Mouse (Mus musculus) limb, embryonic 10.5 days (tissue): ENCODE results near the gene Lif. TPM values are rescaled to one million over a fixed set of nuclear protein-coding genes. Genes with fewer than 3 reads are reported as not detected.

Source experiments
- DNase-seq: peaks from one replicate; pipeline ENCODE4 v3.0.0-alpha.2; 2017; ENCODE audit warnings: low spot score
- H3K27ac ChIP-seq: fragments of 300-500 bp; sonication (generic); 2 replicates; pipeline ENCODE4 v1.5.1; 2016; ENCODE audit warnings: mild to moderate bottlenecking
- H3K27me3 ChIP-seq: fragments of 300-500 bp; sonication (generic); 2 replicates; pipeline ENCODE4 v1.6.1; 2016; ENCODE audit warnings: low read depth, mild to moderate bottlenecking; ENCODE audit not compliant: poor library complexity, severe bottlenecking
- H3K36me3 ChIP-seq: fragments of 300-500 bp; sonication (generic); 2 replicates; pipeline ENCODE4 v1.6.1; 2016; ENCODE audit warnings: mild to moderate bottlenecking, moderate library complexity
- H3K4me1 ChIP-seq: fragments of 300-500 bp; sonication (generic); 2 replicates; pipeline ENCODE4 v1.6.1; 2016
- H3K4me3 ChIP-seq: fragments of 300-500 bp; sonication (generic); 2 replicates; pipeline ENCODE4 v1.5.1; 2016; ENCODE audit warnings: mild to moderate bottlenecking, moderate library complexity
- H3K9me3 ChIP-seq: fragments of 300-500 bp; sonication (generic); replicated peaks from 2 replicates; pipeline ENCODE4 v1.6.1; 2016; ENCODE audit warnings: mild to moderate bottlenecking
- WGBS: fragments of 180-500 bp; shearing (Covaris S2); methylation state at CpG from one replicate; pipeline ENCODE4 v1.1.7; 2016; 5-methylcytosine and 5-hydroxymethylcytosine counted together
- polyA plus RNA-seq: library from polyadenylated mRNA; unstranded; fragments of >200 nt; fragmentation: Nextera tagmentation; extraction: Ambion mirVana; gene quantifications from 2 replicates; pipeline ENCODE4 v1.2.1, GENCODE M21; 2016

The Lif gene
- polyA plus RNA-seq, 1 experiment from 2014 or later, result 0.06 TPM

DNA sequence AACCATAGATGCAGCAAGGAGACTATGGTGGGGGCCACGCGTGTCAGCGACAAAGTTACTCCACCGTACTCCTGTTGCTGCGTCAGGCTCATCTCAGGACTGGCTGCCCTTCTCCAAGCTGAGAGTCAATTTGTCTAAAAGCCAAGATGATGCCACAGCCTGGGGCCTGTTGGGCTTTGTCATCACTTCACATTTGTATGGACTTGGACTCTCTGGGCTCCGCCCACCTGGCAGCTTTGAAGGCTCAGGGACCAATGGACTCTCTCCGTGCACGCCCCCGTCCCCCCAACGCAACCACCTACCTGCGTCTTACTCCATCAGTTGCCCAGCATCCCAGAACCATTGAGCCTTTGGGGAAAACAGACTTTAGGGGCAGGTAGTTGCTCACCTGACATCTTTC is 14.2 kb downstream of the Lif start:
- Histone ChIP-seq H3K4me1 (peaks cover 22% of the 10 kb centered on the region), H3K27me3 (peaks cover 55% of the 10 kb centered on the region), H3K9me3 (no peaks in the 10 kb centered on the region), H3K27ac (no peak overlapping the region), H3K4me3 (no peak overlapping the region), H3K36me3 (no peaks in the 10 kb centered on the region)
- 67% methylated on average over 11 of the region's 11 CpGs for WGBS
- no peak for DNase-seq

DNA sequence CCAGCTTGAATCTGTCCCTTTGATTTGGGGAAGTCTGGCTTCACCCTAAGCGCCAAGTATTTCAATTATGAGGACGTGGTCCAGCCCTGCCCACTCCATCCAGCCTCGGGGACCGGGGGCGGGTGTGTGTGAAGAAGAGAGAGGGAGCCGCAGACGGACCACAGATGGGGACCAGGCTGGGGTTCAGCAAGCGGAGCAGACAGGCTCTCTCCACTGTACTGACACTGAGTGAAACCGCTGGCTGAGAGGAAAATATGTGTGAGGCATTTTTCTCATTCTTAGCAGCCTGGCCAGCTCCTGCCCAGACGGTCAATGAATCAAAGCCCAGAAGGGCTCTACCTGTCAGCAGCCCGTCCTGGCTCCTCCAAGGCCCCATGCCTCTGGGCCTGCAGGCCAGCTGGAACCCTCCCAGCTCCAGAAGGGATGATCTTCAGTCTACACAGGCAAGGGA is 19.1 kb downstream of the Lif start:
- Histone ChIP-seq H3K9me3 (no peaks in the 10 kb centered on the region), H3K27me3 (peaks cover 6% of the 10 kb centered on the region), H3K27ac (peak overlapping the region; percentile 42; the same call in 1 of the 2 replicates), H3K4me3 (no peak overlapping the region), H3K36me3 (no peaks in the 10 kb centered on the region), H3K4me1 (peaks cover 16% of the 10 kb centered on the region)
- no peak for DNase-seq
- WGBS, result 69% methylated on average over 11 of the region's 11 CpGs

DNA sequence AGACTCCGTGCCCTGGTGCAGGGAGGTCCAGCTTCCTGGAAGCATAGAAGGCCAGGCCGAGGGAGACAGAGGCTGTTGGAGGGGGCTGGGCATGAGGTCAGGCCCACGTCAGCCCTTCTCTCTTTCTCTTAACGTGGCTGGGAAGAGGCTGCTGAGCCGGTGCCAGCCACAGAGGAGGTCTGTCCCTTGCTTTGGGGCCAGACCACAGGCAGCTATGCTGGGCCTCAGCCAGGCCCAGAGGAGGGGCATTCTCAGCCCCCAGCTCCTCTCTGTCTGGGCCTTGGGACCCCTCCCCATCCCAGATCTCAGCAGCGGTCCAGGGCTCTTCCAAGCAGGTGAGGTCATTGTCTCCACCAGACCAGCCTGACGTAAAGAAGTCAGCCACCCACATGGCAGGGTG is 22.6 kb downstream of the Lif start:
- DNase-seq, result no peak
- Histone ChIP-seq H3K36me3 (no peaks in the 10 kb centered on the region), H3K4me3 (no peak overlapping the region), H3K27me3 (no peaks in the 10 kb centered on the region), H3K9me3 (no peaks in the 10 kb centered on the region), H3K4me1 (peaks cover 35% of the 10 kb centered on the region), H3K27ac (peak overlapping the region; percentile 50)
- 70% methylated on average over 7 of the region's 7 CpGs for WGBS

DNA sequence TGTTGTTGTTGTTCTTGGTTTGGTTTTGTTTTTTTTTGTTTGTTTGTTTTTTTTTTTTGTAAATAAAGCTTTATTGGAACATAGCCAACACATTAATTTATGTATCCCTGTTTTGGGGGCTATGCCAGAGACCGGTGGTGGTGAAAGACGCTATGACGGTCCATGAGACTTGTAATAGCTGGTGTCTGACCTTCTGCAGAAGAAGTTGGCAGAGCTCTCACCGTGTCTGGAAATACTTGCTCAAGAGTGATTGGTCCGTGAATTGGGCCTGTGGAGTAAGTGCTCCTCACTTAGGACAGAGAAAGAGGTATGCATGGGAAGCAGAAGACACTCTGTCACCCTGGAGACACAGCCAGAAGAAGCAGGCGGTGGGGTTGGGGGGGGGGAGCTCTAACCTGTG is 24.5 kb downstream of the Lif start:
- Histone ChIP-seq H3K27ac (no peak overlapping the region), H3K27me3 (no peaks in the 10 kb centered on the region), H3K9me3 (no peaks in the 10 kb centered on the region), H3K4me1 (peaks cover 24% of the 10 kb centered on the region), H3K36me3 (no peaks in the 10 kb centered on the region), H3K4me3 (no peak overlapping the region)
- 88% methylated on average over 6 of the region's 6 CpGs for WGBS
- DNase-seq, result no peak

DNA sequence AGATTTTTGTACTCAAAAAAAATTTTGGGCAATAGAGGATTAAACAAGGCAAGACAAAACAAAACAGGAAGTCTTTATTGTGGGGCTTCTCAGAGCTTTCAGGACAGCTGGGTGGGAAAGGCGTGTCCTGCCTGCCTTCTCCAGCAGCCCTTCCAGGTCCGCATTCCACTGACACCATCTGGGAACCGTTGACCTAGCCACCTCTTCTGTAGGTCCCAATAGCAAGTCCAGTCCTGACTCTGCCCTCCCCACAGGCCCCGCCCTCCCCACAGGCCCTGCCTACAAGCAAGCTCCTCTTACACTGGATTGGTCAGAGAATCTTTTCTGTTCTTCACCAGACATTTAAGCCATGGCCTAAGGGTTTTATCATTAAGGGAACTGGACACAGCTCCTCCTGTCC is 26.3 kb downstream of the Lif start:
- Histone ChIP-seq H3K27ac (peak overlapping the region; percentile 67; the same call in 1 of the 2 replicates), H3K9me3 (no peaks in the 10 kb centered on the region), H3K4me1 (peaks cover 24% of the 10 kb centered on the region), H3K4me3 (no peak overlapping the region), H3K36me3 (no peaks in the 10 kb centered on the region), H3K27me3 (no peaks in the 10 kb centered on the region)
- 3% methylated on average over 4 of the region's 4 CpGs for WGBS
- DNase-seq, result peak; percentile 77

DNA sequence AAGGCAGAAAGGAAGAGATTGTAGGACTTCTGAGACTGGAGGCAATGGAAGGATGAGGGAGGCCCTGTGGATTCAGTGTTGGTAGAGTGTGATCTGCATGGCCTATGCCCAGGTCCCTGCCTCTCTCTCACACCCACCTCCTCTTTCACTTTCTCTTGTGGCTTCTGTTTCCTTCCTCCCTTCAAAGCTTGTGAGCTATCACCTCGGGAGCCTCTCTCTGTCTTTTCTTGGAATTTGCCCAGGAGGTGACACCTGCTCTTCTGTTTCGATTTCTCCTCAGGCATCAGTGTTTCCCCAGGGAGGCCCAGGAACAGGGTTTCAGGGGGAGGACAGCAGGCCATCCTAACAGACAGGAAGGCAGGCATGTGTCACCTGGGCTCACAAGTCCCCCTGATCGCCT is 31.9 kb downstream of the Lif start:
- Histone ChIP-seq H3K4me3 (no peak overlapping the region), H3K27ac (no peak overlapping the region), H3K27me3 (peaks cover 12% of the 10 kb centered on the region; the same call in 1 of the 2 replicates), H3K9me3 (no peaks in the 10 kb centered on the region), H3K36me3 (no peaks in the 10 kb centered on the region), H3K4me1 (peaks cover 6% of the 10 kb centered on the region; the same call in 1 of the 2 replicates)
- no peak for DNase-seq
- WGBS, result 57% methylated on average over 3 of the region's 3 CpGs

DNA sequence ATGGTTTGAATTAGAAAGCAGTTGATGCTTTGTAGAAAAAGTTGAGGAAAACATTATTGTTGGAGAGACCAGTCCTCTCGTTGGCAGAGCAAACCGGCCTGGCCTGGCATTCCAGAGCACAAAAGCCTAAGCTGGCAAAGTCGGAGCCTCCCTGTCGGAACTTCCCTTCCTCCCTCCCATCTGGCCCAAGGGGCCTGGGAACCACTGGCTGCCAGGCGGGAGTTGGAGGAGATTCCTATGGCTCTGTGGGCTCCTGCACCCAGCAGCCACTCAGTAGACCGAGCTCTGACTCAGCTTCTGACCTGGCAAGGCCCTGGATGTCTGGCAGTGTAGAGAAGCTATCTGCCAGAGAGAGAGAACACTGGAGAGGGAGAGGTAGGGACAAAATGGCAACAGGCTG is 34.3 kb downstream of the Lif start:
- H3K36me3 ChIP-seq, result no peaks in the 10 kb centered on the region
- no peak overlapping the region for H3K4me3 ChIP-seq
- DNase-seq, result no peak
- WGBS, result 85% methylated on average over 6 of the region's 6 CpGs
- no peaks in the 10 kb centered on the region for H3K9me3 ChIP-seq
- no peak overlapping the region for H3K27ac ChIP-seq
- H3K4me1 ChIP-seq, result peaks cover 17% of the 10 kb centered on the region
- peaks cover 15% of the 10 kb centered on the region; the same call in 1 of the 2 replicates for H3K27me3 ChIP-seq

DNA sequence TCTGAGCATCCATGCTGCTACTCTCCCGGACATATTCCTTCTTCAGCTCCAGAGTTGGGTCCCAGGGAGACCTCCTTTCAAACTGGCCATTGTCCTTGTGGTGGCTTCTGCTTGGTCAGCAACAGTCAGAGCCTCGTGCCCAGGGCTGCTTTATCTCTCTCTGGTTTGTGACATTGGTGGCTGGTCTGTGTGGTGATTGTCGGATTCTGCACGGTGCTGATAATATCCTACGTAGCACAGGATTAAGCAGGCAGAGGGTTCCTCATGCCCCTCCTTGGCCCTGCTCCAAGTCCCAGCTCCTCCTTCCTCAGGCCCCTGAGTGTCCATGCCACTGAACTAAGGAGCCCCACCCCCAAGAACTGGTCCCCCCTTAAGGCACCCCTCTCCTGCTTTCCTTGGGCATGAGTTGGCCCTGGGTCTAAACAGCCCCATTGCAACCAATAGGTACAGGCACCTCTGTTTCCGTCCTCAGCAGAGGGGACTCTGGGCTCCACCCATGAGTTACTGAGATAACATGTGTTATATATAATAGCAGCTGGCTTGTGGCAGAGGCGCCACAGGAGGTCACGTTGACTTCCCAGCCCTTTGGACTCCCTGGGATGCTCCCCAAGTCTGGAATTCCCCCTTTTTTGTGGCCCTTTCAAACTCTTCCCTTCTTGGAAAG is 35.0 kb downstream of the Lif start:
- Histone ChIP-seq H3K9me3 (no peaks in the 10 kb centered on the region), H3K4me1 (peaks cover 21% of the 10 kb centered on the region), H3K27ac (no peak overlapping the region), H3K27me3 (peaks cover 15% of the 10 kb centered on the region; the same call in 1 of the 2 replicates), H3K36me3 (no peaks in the 10 kb centered on the region), H3K4me3 (no peak overlapping the region)
- WGBS, result 77% methylated on average over 8 of the region's 8 CpGs
- no peak for DNase-seq

DNA sequence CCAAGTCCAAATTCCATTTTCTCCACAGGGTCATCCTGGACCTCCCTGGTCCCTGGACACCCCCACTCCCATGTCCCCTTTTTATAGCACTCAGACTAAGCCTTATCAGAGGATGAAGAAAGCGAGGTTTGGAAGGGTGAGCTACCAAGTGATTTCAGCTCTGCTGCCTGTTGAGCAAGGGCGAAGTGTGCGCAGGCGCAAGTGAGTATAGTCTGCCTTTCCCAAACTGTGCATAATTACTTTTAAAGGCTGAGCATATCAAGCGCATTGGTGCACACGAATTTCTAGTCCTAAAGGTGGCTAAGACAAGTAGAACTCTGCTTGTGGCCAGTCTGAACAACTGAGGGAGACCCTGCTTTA is 35.5 kb downstream of the Lif start:
- Histone ChIP-seq H3K4me1 (peaks cover 21% of the 10 kb centered on the region), H3K36me3 (no peaks in the 10 kb centered on the region), H3K27me3 (peaks cover 15% of the 10 kb centered on the region; the same call in 1 of the 2 replicates), H3K27ac (no peak overlapping the region), H3K9me3 (no peaks in the 10 kb centered on the region), H3K4me3 (no peak overlapping the region)
- no peak for DNase-seq
- WGBS, result 89% methylated on average over 6 of the region's 6 CpGs

DNA sequence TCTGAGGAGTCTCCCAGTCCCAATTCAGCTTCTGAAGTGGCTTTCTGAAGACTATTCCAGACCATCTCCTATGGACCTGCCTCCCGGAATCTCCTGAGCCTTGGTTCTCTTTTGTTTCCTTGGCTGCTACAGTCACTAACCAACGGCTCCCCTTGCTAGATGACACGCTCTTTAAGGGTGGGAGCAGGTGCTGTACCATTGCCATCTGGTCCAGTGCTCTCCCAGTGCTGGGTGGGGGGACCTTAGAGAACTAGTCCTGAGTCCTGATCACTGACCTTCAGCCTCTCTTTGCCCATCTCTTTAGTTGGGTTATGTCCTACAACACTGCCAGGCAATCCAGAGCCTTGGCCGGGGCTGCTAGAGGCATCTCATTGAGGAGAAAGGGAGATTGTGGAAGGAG is 36.1 kb downstream of the Lif start:
- Histone ChIP-seq H3K27ac (no peak overlapping the region), H3K4me1 (peaks cover 21% of the 10 kb centered on the region), H3K36me3 (no peaks in the 10 kb centered on the region), H3K9me3 (no peaks in the 10 kb centered on the region), H3K27me3 (peaks cover 15% of the 10 kb centered on the region; the same call in 1 of the 2 replicates), H3K4me3 (no peak overlapping the region)
- no peak for DNase-seq
- WGBS, result 87% methylated on average over 4 of the region's 4 CpGs

DNA sequence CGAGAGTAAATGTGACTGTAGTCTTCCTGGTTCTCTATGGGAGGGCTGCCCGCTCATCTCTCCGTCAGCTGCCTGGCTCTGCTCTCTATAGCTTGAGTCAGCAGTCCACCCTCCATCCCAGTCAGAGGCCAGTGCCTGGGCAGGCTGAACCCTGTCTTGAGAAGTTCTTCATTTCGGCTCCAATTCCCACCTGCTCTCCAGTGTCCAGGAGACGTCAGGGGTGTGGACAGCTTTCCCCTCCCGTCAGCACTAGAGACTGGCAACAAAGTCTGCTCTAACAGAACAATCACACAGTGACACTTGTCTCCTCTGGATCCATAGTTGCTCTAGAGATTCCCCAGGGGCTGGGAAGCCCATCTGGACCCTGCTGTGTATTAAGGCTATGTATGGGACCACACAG is 36.7 kb downstream of the Lif start:
- Histone ChIP-seq H3K36me3 (no peaks in the 10 kb centered on the region), H3K27ac (no peak overlapping the region), H3K9me3 (no peaks in the 10 kb centered on the region), H3K4me1 (peaks cover 27% of the 10 kb centered on the region), H3K27me3 (peaks cover 15% of the 10 kb centered on the region; the same call in 1 of the 2 replicates), H3K4me3 (no peak overlapping the region)
- 83% methylated on average over 6 of the region's 6 CpGs for WGBS
- no peak for DNase-seq

DNA sequence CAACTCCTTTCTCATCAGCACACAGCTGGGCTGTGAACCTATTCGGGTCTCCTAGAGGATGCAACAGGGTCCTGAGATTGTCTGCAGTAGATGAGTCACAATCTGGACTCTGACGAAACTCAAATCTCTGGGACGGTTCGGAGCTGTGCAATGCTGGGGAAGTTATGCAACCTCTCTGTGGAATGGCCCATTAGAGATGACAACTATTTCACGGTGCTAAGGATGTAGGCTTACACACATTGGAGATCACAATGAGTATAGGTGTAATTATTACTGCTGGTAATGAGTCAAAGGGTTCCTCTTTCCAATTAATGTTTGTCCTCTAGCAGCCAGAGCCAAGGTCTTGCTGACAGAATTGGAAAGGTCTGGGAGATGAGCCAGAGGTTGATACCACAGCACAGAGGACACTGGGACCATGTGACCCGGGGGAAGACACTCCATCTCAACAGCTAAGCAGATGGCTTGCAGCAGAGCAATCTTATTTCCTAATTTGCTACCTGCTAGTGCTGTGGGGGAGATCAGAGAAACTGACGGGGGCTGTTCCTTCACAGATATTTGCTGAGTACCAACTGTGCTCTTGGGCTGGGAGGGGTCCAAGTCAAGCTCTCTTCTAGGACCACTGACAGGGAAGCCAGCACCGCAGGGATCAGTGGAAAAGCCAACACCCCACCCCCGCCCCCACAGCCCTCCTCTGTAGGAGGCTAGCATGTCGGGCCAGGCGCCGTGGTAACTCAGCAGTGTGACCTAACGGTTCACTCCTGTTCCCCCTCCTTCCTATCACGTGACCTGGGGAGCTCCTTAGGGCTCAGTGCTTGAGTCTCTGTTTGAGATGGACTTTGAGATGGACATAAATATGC is 37.4 kb downstream of the Lif start:
- H3K36me3 ChIP-seq, result no peaks in the 10 kb centered on the region
- peaks cover 34% of the 10 kb centered on the region for H3K4me1 ChIP-seq
- no peaks in the 10 kb centered on the region for H3K9me3 ChIP-seq

DNA sequence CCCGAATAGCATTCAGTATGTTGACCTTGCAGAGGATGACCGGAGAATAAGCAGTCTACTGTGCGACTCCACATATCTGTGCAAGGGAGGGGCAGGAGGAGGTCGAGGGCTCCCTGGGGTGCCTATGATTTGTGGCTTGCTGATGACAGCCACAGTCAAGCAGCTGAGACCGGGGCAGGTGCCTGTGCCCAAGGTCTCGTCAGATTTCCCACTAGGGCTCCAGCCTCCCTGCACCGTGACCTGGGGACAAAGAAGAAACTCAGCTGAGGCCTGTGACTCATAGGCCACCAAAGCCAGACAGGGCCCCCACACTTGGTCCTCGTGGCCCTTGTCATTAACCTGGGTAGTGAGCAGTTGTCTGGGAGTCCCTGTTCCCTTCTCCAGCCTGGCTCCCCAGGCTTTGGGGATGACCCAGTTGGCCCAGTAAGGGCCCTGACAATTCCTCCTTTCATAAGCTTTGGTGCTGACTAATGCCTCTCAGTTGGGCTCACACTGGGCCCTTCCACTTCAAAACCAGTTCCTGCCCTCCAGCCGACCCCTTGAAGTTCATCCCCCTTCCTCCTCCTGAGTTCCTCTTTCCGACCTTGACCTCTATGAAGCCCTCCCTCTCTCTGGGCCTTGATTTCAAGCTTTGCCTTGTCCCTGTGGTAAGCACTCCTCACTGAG is 39.4 kb downstream of the Lif start:
- WGBS, result 84% methylated on average over 10 of the region's 10 CpGs
- no peak overlapping the region for H3K4me3 ChIP-seq
- peaks cover 18% of the 10 kb centered on the region; the same call in 1 of the 2 replicates for H3K27me3 ChIP-seq
- DNase-seq, result no peak
- H3K27ac ChIP-seq, result peak overlapping the region; percentile 7; the same call in 1 of the 2 replicates
- no peaks in the 10 kb centered on the region for H3K9me3 ChIP-seq
- H3K4me1 ChIP-seq, result peaks cover 39% of the 10 kb centered on the region
- no peaks in the 10 kb centered on the region for H3K36me3 ChIP-seq

More for the DNA sequence above, 37.4 kb downstream of the Lif start:
- Histone ChIP-seq H3K27me3 (peaks cover 15% of the 10 kb centered on the region; the same call in 1 of the 2 replicates), H3K4me3 (no peak overlapping the region), H3K27ac (no peak overlapping the region)
- WGBS, result 40% methylated on average over 14 of the region's 14 CpGs
- no peak for DNase-seq
